Mouse (Mus musculus) midbrain, embryonic 11.5 days (tissue): ENCODE data around the gene Yaf2. TPM values are rescaled to one million over a fixed set of nuclear protein-coding genes. Genes with fewer than 3 reads are reported as not detected.
"Not testable (repeated sequence)": the region's sequence is repeated elsewhere in the genome, so short reads cannot be mapped to it uniquely, and the experiment has no call there.

Experiments
- ATAC-seq: fragments of 200-750 bp; cut with Nextera tagmentation; 2 replicates; pipeline ENCODE4 v1.8.0; 2017; ENCODE audit warnings: moderate TSS enrichment, moderate library complexity; ENCODE audit not compliant: low FRiP score
- DNase-seq: peaks from one replicate; pipeline ENCODE4 v3.0.0; 2015; ENCODE audit warnings: low spot score; ENCODE audit errors: missing footprints
- H3K27ac ChIP-seq: fragments of 300-500 bp; sonication (generic); 2 replicates; pipeline ENCODE4 v1.5.1; 2014; ENCODE audit warnings: low read depth, low read length
- H3K27me3 ChIP-seq: fragments of 300-500 bp; sonication (generic); 2 replicates; pipeline ENCODE4 v1.6.1; 2014; ENCODE audit warnings: mild to moderate bottlenecking, low read length, moderate library complexity, mixed read lengths; ENCODE audit not compliant: control insufficient read depth, insufficient read depth
- H3K36me3 ChIP-seq: fragments of 300-500 bp; sonication (generic); 2 replicates; pipeline ENCODE4 v1.6.1; 2014; ENCODE audit warnings: mild to moderate bottlenecking, low read length, moderate library complexity, mixed read lengths; ENCODE audit not compliant: control insufficient read depth, insufficient read depth
- H3K4me1 ChIP-seq: fragments of 300-500 bp; sonication (generic); 2 replicates; pipeline ENCODE4 v1.6.1; 2014; ENCODE audit warnings: low read length; ENCODE audit not compliant: control insufficient read depth, insufficient read depth
- H3K4me2 ChIP-seq: fragments of 300-500 bp; sonication (generic); 2 replicates; pipeline ENCODE4 v1.6.1; 2014; ENCODE audit warnings: mild to moderate bottlenecking, moderate library complexity
- H3K4me3 ChIP-seq: fragments of 300-500 bp; sonication (generic); 2 replicates; pipeline ENCODE4 v1.5.1; 2014; ENCODE audit warnings: low read depth, low read length
- H3K9ac ChIP-seq: fragments of 300-500 bp; sonication (generic); 2 replicates; pipeline ENCODE4 v1.6.1; 2014; ENCODE audit warnings: low read length
- H3K9me3 ChIP-seq: fragments of 300-500 bp; sonication (generic); 2 replicates; pipeline ENCODE4 v1.6.1; 2016; ENCODE audit warnings: low read length; ENCODE audit not compliant: control insufficient read depth
- WGBS: fragments of 180-500 bp; shearing (Covaris S2); extraction: QIAGEN DNeasy Blood & Tissue Kit; methylation state at CpG from one replicate; pipeline ENCODE4 v1.1.7; 2014; 5-methylcytosine and 5-hydroxymethylcytosine counted together
- polyA plus RNA-seq: library from polyadenylated mRNA; unstranded; fragments of >200 nt; fragmentation: Nextera tagmentation; extraction: Ambion mirVana; gene quantifications from 2 replicates; pipeline ENCODE4 v1.2.1, GENCODE M21; 2014

Gene Yaf2
- polyA plus RNA-seq, 1 experiment from 2014 or later: 127 TPM

DNA sequence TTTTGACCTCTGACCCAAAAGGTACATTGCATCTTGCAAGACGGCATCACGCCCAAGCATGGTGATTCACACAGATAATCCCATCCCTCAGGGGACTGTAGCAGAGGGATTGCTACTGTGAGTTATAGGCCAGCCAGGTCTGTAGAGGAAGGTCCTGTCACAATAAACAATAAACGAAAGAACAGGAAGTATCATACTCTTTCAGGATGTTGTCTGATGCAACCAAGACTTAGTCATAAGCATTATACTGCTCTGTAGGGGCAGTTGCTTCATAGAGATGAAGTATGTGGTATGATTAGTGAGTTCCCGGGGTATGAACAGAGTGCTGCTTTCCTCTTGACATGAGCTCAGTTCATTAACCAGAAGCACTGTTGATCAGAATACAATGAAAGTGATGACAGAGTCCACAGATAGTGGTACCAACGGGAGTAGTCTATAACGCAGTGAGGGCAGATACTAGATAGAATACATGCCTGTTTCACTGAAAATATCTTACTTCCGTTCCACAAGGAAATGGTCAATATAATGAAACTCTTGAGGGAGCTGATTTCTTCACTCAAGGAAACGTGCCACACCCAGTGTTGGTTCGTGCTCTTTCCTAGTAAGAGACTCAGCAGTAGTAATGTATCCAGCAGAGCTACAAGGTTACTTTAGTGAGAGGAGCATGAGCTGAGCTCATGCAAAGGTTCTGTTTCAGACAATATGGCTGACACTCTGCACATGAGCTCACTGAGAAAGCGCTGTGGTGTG, 4.1 kb upstream of the Yaf2 start:
- Histone ChIP-seq H3K27me3 (no peaks in the 10 kb centered on the region), H3K9me3 (no peaks in the 10 kb centered on the region), H3K4me2 (no peak overlapping the region), H3K27ac (no peak overlapping the region), H3K9ac (no peak overlapping the region), H3K4me1 (no peaks in the 10 kb centered on the region; the same call in 1 of the 2 replicates), H3K36me3 (no peaks in the 10 kb centered on the region), H3K4me3 (no peak overlapping the region)
- 88% methylated on average over 10 of the region's 10 CpGs for WGBS
- DNase-seq (no peak), ATAC-seq (no peak)

DNA sequence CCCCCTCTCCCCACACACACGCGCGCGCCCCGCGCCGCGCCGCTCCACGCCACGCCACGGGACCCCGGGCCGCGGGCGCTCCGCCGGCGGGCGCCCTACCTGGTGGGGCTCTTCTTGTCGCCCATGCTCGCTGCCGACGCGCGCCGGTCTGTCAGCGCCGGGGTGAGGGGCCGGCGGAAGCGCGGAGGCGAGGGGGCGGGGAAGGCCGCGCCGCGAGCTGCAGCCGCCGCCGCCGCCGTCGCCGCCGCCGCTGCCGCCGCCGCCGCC, 144 bp downstream of the Yaf2 start:
- H3K9me3 ChIP-seq: no peaks in the 10 kb centered on the region
- no peaks in the 10 kb centered on the region for H3K27me3 ChIP-seq
- peak overlapping the region; percentile 93 for H3K27ac ChIP-seq
- WGBS: under 1% methylated on average over 22 of the region's 52 CpGs
- H3K36me3 ChIP-seq: 0 out of 2 replicates have a peak, but pooled peaks cover 3% of the 10 kb centered on the region
- peak overlapping the region; percentile 93 for H3K9ac ChIP-seq
- peak overlapping the region; percentile 97 for H3K4me3 ChIP-seq
- peaks cover 3% of the 10 kb centered on the region; the same call in 1 of the 2 replicates for H3K4me1 ChIP-seq
- H3K4me2 ChIP-seq: peak overlapping the region; percentile 69
- ATAC-seq (no peak), DNase-seq (no peak)

DNA sequence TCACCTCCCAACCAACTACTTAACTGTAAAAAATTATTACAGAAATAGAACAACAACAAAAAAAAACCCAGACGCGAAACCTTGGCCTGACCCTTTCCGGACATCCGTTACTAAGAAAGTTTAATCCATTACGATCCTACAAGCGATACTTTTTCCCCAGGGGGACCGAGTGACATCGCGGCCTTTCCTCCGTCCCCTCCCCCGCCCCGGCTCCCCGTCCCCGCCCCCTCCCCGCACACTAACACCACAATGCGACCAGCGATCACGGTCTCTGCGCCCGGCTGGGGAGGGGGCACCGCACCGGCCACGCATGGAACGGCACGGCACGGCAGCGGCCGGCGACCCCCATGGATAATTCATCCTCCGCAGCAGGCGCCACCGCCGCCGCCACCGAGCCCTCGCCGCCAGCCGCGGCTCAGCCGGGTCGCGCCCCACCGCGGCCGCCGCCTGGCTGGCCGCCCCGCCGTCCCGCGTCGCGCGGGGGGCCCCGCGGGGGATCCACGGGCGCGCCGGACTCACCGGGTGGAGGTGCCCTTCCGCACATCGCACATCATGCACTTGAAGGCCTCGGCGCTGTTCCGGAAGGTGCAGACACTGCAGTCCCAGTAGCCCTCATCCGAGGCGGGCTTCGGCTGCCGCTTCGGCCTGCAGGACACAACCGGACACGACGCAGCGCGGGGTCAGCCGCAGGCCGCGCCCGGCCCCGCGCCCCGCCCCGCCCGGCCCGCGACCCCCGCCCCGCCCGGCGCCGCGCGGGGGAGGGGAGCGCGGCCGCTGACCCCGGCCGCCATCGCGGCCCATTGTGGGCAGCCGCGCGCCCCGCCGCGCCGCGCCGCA, 696 bp downstream of the Yaf2 start:
- H3K4me1 ChIP-seq: peaks cover 3% of the 10 kb centered on the region; the same call in 1 of the 2 replicates
- H3K9me3 ChIP-seq: no peaks in the 10 kb centered on the region
- WGBS: under 1% methylated on average over 73 of the region's 110 CpGs
- ATAC-seq: peak; percentile 77
- peak overlapping the region; percentile 93 for H3K9ac ChIP-seq
- H3K36me3 ChIP-seq: 0 out of 2 replicates have a peak, but pooled peaks cover 3% of the 10 kb centered on the region
- H3K4me3 ChIP-seq: peak overlapping the region; percentile 97
- no peaks in the 10 kb centered on the region for H3K27me3 ChIP-seq
- DNase-seq: peak; percentile 91
- H3K27ac ChIP-seq: peak overlapping the region; percentile 93
- peak overlapping the region; percentile 69 for H3K4me2 ChIP-seq

DNA sequence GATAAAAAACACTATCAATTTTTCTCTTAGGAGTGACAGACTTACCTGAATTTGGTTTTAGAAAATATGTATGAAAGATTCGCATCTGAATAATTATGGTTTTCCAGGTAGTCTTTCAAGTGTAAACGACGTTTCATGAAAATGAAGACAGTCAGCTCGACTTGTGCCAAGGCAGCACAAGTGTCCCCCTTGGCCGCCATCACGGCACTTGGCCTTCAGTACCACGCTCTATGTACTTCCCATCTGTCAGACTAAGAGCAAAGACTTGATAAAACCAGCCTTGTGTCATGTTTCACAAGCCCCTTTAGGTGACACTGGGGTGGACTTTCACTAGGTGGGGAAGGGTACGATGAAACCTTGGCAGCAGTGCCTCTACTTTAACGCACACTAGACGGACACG, 5.5 kb downstream of the Yaf2 start:
- H3K27ac ChIP-seq: no peak overlapping the region
- 0 out of 2 replicates have a peak, but pooled peaks cover 3% of the 10 kb centered on the region for H3K36me3 ChIP-seq
- H3K9me3 ChIP-seq: no peaks in the 10 kb centered on the region
- no peak overlapping the region for H3K4me3 ChIP-seq
- DNase-seq (no peak), ATAC-seq (no peak)
- H3K4me2 ChIP-seq: no peak overlapping the region
- H3K27me3 ChIP-seq: no peaks in the 10 kb centered on the region
- WGBS: 98% methylated on average over 11 of the region's 11 CpGs
- H3K4me1 ChIP-seq: peaks cover 3% of the 10 kb centered on the region; the same call in 1 of the 2 replicates
- no peak overlapping the region for H3K9ac ChIP-seq

DNA sequence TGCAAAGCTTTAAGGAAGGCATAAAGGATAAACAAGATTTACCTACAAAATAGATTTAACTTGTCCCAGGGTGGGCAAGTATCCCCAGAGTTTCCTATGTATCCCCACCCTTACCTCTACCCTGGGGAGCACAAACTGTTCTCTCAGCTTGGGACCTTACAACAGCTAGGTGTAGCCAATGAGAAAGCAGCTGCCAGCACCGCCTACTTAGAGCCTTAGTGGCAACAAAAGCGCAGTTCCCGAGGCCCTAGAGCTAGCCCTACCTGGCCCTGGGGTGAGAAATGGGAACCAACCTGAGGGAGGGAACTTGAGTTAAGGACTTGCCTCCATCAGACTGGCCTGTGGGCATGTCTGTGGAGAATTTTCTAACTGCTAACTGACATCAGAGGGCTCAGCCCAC, 9.5 kb downstream of the Yaf2 start:
- Histone ChIP-seq H3K9me3 (no peaks in the 10 kb centered on the region), H3K4me3 (no peak overlapping the region), H3K27me3 (no peaks in the 10 kb centered on the region), H3K9ac (no peak overlapping the region), H3K4me1 (no peaks in the 10 kb centered on the region), H3K27ac (no peak overlapping the region), H3K36me3 (no peaks in the 10 kb centered on the region), H3K4me2 (no peak overlapping the region)
- WGBS: 50% methylated on average over 3 of the region's 3 CpGs
- ATAC-seq (no peak), DNase-seq (no peak)

DNA sequence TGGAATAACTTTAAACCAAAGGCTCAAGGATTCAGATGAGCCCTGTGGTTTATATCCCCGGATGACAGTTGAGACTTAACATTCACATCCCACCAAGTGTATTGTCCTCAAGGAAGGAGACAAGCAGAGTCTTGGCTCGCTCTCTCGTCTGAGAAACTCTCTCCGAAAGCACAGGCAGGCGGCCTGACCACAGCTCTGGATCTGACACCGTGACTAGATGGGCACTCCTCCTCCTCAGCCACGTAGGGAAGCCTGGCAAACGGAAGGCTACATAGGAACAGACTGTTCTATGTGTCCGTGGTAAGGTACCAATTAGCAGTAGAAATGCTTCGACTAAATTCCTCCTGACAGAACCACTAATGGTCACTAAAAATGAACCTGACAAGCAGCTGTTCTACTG, 10.1 kb downstream of the Yaf2 start:
- DNase-seq (no peak), ATAC-seq (no peak)
- 85% methylated on average over 10 of the region's 10 CpGs for WGBS
- Histone ChIP-seq H3K9me3 (no peaks in the 10 kb centered on the region), H3K27me3 (no peaks in the 10 kb centered on the region), H3K36me3 (no peaks in the 10 kb centered on the region), H3K9ac (no peak overlapping the region), H3K4me3 (no peak overlapping the region), H3K27ac (no peak overlapping the region), H3K4me2 (no peak overlapping the region), H3K4me1 (no peaks in the 10 kb centered on the region)

DNA sequence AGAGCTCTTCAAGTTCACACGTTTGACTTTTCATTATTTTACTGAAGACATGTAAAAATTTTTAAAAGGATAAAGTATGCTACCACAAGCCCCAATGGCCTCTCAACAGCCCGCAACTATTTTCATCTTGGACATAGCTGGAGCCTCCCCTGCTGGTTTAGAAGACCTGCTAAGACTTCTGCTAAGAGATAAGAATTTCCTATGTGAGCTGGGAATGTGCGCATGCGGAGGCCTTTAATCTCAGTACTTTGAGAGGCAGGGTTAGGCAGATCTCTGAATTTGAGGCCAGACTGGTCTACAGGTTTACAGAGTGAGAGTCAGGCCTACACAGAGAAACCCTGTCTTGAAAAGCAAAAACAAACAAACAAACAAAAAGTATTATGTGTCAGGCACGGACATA, 11.4 kb downstream of the Yaf2 start:
- DNase-seq (no peak), ATAC-seq (no peak)
- 80% methylated on average over 5 of the region's 5 CpGs for WGBS
- H3K27me3 ChIP-seq: no peaks in the 10 kb centered on the region
- no peaks in the 10 kb centered on the region for H3K4me1 ChIP-seq
- H3K9ac ChIP-seq: no peak overlapping the region
- H3K4me3 ChIP-seq: no peak overlapping the region
- H3K4me2 ChIP-seq: no peak overlapping the region
- H3K9me3 ChIP-seq: no peaks in the 10 kb centered on the region
- H3K27ac ChIP-seq: no peak overlapping the region
- H3K36me3 ChIP-seq: no peaks in the 10 kb centered on the region

DNA sequence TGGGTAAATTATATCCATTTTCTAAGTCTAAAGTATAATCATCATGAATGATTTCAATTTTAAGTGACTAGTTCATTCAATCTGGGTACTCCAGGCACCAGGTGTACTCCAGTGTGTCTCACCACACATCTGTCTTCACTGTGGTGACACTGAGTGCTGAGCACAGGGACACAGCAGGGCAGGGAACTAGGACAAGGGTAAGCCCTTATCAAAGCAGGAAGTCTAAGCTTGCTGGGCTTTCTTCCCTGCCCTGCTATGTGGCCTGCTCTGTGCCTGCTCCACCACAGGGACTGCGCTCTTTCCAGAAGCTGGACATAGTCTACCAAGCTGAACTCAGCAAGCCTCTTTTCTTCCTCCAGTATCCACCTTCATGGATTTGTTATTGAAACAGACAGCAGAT, 18.0 kb downstream of the Yaf2 start:
- no peak for DNase-seq
- Histone ChIP-seq H3K9ac (no peak overlapping the region), H3K9me3 (no peaks in the 10 kb centered on the region), H3K4me3 (no peak overlapping the region), H3K27ac (no peak overlapping the region), H3K4me2 (no peak overlapping the region), H3K4me1 (no peaks in the 10 kb centered on the region), H3K36me3 (no peaks in the 10 kb centered on the region), H3K27me3 (no peaks in the 10 kb centered on the region)
- 100% methylated on average over 1 of the region's 1 CpGs for WGBS
- no peak for ATAC-seq

DNA sequence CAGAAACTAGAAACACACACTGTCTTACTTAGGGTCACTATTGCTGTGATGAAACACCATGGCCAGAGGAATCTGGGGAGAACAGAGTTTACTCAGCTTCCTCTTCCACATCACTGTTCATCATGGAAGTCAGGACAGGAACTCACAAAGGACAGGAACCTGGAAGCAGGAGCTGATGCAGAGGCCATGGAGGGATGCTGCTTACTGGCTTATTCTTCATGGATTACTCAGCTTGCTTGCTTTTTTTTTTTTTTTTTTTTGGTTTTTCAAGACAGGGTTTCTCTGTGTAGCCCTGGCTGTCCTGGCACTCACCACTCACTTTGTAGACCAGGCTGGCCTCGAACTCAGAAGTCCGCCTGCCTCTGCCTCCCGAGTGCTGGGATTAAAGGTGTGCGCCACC, 26.4 kb downstream of the Yaf2 start:
- H3K36me3 ChIP-seq, H3K4me2 ChIP-seq, H3K4me3 ChIP-seq, H3K9me3 ChIP-seq, ATAC-seq, H3K27ac ChIP-seq, DNase-seq, H3K4me1 ChIP-seq, H3K27me3 ChIP-seq, H3K9ac ChIP-seq: not testable (repeated sequence)
- WGBS: 96% methylated on average over 4 of the region's 4 CpGs
